Mouse (Mus musculus): Measurements from ENCODE around the gene Il21.

GRCm38 (mm10) chr3:37250967-37251366 lies 18.5 kb upstream of the Il21 start:
- TF ChIP-seq TAL1 (IDR thresholded peaks at IDR 0.05; ENCODE audit: low read length) (no peak), GATA1 (IDR thresholded peaks at IDR 0.05; ENCODE audit: low read length) (no peak)

All from erythroblast, embryonic 14.5 days (primary cell).